Mouse (Mus musculus) cerebellum, adult 9-10 months (tissue): ENCODE measurements around the gene Olfr1489.
"Not testable (repeated sequence)": the region's sequence is repeated elsewhere in the genome, so short reads cannot be mapped to it uniquely, and the experiment has no call there.

Source experiments
- DNase-seq: peaks from one replicate; pipeline ENCODE4 v3.0.0; 2022

Gene Olfr1489

GRCm38 (mm10) chr19:13631321-13631720 lies at the start of gene Olfr1489:
Gene Olfr1489 (plus strand): TSS chr19:13631621.
- no peak for DNase-seq

DNA sequence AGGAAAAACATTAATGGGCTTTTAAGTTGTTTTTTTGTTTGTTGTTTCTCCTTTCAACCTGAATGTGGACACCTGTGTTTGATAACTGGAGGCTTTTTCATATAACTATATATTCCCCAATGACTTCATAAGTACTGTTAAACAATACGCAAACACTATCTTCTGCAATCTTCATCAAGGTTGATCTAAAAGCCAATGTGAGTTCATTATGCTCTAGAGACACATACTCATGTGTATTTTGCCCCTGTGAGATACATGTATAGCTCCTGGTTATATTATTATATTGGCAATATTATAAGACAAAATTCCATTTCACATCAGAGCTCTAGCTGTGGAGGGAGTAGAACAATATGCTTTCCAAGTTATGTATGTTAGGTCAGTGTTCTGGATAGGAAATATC lies 48.2 kb upstream of the Olfr1489 start, which contains the start of gene Olfr1484:
TSS of gene Olfr1484 (plus strand) at position 301 of the 400 bp plus-strand sequence.
- DNase-seq, result no peak

DNA sequence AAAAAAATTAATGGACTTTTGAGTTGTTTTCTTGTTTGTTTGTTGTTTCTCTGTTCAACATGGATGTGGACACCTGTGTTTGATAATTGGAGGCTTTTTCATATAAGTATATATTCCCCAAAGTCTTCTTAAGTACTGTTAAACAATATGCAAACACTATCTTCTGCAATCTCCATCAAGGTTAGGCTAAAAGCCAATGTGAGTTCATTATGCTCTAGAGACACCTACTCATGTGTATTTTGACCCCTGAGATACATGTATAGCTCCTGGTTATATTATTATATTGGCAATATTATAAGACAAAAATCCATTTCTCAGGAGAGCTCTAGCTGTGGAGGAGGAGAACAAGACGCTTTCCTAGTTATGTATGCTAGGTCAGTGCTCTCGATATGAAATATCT lies 14.3 kb upstream of the Olfr1489 start, which contains the start of gene Olfr1487:
TSS of gene Olfr1487 (plus strand) at position 301 of the 400 bp plus-strand sequence.
- not testable (repeated sequence) for DNase-seq

- no peak for DNase-seq
Observed at GRCm38 (mm10) chr19:13650791-13651190, 19.4 kb downstream of the Olfr1489 start, which contains the start of gene Olfr1490. Gene Olfr1490 (plus strand): TSS chr19:13651091.
